Mouse (Mus musculus) bone marrow macrophage, adult 2 months (primary cell): Measurements from ENCODE around the gene AA467197.

Source experiments
- CTCF ChIP-seq: IDR thresholded peaks from 2 replicates; pipeline ENCODE4 v1.5.1; 2012; ENCODE audit warnings: low read depth, mild to moderate bottlenecking, low read length, moderate library complexity
- POLR2A ChIP-seq: IDR thresholded peaks from 2 replicates; pipeline ENCODE4 v1.6.1; 2012; ENCODE audit warnings: mild to moderate bottlenecking, low read depth, low read length, borderline replicate concordance

- TF ChIP-seq POLR2A: no peak
- TF ChIP-seq CTCF: no peak
These were observed 19.3 kb downstream of the AA467197 start for GRCm38 (mm10) chr2:122656052-122656451.
